Mouse (Mus musculus) lung, postnatal 14 days (tissue): ENCODE results near the gene Dnajb12.

Source experiments
- DNase-seq: peaks from one replicate; pipeline ENCODE4 v3.0.0; 2021

The Dnajb12 gene

DNA sequence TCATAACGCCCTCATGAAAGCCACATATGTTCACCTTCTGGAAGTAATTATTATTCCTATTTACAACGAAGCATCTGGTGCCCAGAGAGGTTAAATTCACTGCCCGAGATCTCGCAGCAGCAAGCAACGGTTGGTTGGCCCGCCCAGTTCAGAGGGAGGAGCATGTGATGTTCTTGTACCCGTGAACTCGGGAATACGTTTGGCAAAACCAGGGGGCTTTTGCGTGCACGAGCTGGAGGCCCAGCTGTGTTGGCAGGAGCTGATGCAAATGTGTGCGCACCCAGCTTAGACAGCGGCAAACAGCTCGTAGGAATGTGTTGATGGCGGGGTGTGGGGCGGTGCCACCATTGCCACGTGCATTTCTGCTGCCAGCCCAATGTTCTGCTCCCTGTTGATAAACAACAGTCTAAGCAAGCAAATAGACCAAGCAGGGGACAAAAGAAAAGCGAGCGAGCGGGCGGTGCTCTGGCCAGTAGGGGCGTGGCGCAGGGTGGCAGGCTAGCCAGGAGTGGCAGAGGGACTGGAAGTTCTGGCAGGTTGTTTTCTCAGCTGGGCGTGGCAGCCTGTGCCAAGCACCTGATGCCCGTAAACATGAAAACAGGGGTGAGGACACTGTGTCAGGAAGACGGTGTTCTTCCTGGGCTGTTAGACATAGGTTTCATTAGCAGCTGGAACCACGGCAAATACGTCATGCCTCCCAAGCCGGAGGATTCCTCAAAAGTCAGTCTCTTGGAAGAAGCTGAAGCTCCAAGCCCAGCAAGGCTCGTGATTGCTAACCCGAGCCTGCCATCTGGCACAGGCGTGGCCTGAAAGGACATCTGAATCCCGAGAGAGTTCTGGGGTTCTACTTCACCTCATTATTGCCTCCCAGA, 41.7 kb downstream of the Dnajb12 start:
- DNase-seq, result peak; percentile 81

DNA sequence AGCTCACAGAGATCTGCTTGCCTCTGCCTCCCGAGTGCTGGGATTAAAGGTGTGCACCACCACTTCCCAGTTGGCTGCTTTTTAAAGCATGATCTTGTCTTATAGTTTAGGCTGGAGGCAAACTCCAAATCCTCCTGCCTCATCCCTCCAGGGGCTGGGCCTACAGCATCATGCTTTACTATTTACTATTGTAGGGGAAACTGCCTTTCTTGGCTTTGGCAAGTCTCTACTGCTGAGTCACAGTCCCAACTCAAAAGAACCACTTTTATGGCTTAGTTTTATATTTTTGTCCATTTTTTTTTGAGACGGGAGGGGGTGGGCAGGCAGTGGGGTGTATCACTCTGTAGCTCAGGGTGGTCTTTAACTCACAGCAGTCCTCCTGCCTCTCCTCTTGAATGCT, 44.1 kb downstream of the Dnajb12 start:
- DNase-seq, result no peak

DNA sequence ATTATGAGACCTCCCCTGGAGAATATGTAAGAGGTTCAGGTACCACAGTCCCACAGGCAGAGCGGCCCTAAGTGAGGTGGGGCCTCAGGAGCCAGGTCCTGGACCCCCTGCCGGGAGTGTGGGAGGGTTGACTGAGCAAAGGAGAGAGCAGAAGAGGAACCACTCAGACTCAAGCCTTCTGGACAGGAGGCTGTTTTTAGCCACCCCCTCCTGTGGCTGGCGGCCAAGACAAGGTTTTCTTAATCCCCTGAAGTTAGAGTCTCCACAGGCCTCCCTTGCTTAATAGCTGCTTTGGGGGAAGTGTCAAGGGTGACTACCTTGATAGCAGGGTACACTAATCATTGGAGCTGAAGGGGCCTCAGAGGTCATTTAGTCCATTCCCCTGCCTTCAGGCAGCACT, 44.9 kb downstream of the Dnajb12 start:
- peak; percentile 35 for DNase-seq

DNA sequence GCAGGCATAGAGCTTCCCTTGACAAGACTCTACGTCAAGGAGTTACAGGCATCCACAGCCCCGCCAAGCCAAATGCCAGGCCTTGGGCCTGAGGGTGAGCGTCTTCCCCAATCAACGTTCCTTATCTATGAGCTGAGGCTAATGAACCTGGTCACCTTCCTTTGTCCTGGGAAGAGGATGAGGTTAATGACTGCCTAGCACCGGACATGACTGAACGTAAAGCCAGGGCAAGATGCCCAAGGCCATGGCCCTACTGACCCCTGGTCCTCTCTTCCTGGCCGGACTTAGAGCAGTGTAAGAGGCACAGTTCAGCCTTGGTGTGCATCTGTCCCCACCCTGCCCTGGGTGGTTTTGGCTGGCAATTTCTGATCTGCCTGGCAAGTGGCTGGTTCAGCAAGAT, 49.8 kb downstream of the Dnajb12 start:
- DNase-seq, result no peak

DNA sequence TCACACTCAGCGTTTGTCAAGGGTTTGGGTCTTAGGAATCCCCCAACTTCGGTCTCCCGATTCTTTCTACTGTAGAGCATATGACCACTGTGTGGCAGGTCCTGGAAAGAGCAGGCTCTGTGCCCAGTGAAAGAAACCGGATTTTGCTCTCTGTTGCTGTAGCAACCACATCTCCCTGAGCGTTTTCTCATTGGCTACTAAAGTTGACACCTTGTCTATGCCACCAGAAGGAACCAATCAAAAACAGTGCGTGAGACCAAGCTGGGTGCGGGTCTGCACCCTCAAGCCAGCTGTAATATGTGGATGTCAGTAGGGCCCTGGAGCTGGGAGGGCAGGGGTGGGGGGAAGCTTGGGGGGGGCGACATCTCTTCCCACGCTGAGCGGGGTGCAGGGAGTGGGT, 51.6 kb downstream of the Dnajb12 start:
- no peak for DNase-seq

DNA sequence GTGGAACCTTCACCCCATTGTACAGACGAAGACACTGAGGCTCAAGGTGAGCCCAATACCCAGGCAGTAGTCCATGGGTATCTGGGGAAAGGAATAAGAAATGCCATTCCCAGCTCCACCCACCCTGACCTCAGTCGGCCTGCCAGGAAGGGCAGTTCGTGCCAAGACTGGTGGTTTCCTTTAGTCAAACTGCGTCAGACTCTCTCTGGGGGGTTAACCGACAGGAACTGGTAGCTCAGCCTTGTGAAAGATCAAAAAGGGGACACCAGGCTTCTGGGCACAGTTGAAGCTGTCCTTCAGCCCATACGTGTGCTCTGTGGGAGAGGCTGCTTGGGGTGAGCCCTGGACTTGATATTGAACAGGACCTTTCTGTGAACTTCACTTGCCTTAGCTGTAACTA, 53.2 kb downstream of the Dnajb12 start:
- DNase-seq, result no peak

DNA sequence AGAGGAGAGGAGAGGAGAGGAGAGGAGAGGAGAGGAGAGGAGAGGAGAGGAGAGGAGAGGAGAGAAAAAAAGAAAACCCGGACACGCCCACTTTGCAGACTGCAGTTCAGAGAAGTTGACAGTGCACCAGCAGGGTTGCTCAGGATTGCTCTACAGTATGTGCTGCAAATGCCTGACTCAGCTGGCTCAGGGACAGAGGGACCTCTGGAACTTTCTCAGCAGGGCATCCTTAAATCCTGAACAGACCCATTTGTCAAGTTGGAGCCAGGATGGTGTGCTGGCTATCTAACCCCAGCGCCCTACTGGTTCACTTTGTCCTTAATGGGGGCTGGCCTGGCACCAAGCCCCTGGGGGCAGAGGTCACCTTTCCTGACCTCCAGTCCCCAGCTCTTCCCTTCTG, 54.7 kb downstream of the Dnajb12 start:
- no peak for DNase-seq

DNA sequence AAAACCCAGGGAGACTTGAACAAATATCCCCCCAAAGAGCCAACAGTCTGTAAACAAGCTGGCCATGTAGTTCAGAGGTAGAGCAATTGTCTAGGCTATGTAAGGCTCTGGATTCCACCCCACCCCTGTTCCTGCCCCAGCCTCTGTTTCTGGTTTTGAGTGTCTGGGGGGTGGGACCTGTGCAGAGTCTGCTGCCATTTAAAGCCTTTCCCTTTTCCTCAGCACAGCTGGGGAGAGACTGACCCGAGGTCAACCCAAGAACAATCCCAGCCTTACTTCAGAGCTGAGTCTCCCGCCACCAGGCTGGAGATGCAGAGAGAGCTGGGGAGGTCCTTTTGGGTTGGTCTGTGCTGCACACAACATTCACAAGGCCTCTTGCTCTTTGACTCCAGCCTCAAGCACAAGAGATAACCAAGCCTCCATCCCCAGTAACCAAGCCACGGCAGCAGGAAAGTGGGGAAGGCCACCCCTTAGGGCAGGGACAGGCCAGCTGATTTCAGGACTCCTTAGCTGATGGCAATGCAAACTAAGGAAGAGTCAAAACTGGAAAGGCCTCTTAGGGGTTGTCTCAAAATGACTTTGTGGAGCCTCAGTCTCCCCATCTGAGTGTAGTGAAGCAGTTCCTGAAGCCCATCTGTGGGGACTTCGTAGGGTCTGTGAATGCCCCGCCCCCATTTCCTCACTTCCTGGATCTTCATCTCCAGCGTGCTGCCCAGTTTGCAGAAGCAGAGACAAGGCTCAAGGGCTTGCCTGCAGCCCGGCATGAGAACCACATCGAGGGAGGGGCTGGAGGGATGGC, 56.9 kb downstream of the Dnajb12 start:
- no peak for DNase-seq

DNA sequence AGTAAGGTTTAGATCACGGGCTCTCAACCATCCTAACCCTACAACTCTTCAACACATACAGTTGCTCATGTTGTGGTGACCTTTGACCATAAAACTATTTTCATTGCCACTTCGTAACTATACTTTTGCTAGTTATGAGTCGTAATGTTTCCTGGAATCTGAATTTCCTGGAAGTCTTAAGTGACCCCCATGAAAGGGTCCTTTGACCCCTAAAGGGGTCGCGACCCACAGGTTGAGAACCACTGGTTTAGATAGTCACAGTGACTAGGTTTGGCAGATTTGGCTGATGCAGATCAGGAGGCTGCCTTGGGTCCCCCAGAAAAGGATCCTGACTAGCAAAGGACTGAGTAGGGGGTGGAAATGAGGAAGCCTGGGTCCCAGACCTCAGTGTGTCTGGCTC, 59.3 kb downstream of the Dnajb12 start:
- no peak for DNase-seq

DNA sequence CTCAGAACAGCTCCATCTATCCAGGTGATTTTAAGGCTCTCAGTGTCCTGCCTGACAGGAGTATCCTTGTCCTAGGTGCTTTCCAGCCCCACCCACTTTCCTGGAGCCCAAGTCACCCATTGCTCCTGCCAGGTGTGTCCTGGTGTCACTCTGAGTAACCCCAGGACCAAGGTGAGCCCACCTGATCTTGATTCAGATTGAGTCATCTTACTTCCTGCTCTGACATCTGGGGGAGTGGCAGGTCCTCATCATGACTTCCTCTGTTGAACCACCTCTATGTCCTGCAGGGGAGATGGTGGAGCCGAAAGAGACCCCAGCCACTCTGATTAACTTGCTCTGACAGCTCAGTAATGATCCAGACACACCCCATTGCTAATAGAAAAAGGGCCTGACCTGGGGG, 59.7 kb downstream of the Dnajb12 start:
- no peak for DNase-seq

DNA sequence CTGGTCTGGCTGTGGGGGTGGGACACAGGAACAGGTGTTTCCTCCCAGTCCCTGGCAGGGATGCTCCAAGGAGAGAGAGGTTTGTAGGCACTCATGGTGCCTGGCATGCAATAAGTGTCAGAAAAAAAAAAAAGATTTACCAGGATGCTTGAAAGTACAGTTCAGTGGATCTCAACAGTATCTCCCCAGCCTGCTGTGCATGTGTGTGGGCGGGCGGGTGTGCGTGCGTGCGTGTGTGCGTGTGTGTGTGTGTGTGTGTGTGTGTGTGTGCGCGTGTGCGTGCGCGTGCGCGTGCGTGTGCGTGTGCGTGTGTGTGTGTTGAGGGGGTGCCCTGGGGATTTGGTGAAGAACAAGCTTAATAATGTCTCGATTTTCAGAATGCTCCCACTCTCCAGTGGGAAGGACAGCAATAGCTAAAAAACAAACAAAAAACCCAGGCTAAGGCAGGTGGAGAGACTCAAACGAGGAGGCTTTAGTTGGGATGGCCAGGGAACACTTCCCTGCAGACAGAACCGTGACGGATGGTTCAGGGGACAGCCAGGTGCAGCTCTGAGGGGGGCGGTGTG, 63.0 kb downstream of the Dnajb12 start:
- no peak for DNase-seq

DNA sequence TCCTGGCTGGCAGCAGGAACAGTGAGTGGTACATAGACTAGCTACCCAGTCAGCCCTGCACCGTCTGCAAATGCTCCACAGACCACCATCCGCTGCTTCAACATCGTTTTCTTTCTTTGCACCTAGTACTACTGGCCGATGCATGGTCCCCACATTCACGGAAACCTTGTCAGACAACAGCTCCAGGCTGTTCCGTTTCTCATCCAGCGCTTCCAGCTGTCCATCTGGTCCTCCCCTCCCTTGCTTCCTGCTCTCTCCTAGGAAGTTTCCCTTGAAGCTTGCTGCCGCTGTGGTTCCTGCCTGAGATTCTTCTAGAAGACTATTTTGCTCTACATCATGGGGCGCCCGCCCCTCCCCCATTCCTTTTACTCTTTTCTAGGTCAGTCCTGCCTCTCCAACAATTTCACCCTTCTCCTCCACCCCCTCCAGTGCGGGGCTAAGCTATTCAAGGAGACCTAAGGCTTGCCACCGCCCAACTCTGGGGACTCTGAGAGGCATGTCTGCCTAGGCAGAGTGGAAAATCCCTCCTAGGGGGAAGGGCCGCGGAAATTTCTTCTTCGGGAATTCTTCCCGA, 63.6 kb downstream of the Dnajb12 start:
- DNase-seq, result peak; percentile 71

DNA sequence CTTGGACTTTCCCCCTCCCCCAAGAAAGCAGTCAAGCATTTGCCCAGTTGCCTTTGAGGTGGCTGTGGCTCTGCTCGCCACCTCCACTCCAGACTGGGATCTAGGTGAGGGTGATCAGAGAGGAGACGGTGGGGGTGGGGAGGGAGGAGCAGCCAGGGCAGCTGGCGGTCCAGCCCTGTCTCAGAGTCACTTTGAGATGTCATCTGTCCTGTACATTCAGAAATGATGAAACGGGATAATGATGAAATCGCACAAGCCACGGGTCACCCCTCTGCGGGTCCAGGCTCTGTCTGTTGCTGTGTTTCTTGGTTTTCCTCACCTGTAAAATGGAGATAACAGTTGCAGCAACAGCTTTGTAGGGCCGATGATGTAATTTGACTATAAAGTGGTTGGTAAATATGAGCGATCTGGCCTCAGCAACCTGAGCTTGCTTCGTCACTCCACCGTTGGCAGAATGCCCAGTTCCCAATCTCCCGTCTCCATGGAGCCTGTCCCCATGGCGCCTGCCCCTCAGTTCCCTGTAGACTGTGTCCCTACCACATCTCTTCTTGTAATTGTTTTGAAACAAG, 64.1 kb downstream of the Dnajb12 start:
- peak; percentile 89 for DNase-seq

DNA sequence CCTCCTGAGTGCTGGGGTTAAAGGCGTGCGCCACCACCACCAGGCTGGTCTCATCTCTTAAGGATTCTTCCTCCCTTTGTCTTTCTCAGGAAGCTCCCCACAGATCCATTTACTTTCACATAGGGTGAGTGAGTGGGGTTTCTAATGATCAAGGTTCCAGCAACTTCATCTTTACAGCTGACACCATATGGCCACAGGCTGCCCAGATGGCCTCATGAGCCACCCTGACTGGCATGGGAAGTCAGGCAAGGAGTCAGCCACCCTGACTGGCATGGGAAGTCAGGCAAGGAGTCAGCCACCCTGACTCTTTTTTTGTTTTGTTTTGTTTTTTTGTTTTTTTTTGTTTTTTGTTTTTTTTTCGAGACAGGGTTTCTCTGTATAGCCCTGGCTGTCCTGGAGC, 66.1 kb downstream of the Dnajb12 start:
- DNase-seq, result no peak

DNA sequence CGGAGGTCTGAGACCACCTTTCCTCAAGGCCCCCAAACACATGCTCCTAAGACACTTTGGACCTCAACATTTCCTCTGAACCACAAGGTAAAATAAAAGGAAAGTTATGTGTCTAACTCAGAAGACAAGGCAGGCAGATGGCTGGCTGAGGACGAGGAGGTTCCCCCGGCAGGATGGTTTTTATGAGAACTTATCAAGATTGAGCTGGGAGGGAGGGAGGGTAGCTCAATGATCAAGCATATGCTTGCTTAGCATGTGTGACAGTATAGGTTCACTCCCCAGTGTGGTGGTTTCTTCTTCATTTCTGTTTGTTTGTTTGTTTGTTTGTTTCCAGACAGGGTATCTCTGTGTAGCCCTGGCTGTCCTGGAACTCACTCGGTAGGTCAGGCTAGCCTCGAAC, 67.0 kb downstream of the Dnajb12 start:
- DNase-seq, result no peak

DNA sequence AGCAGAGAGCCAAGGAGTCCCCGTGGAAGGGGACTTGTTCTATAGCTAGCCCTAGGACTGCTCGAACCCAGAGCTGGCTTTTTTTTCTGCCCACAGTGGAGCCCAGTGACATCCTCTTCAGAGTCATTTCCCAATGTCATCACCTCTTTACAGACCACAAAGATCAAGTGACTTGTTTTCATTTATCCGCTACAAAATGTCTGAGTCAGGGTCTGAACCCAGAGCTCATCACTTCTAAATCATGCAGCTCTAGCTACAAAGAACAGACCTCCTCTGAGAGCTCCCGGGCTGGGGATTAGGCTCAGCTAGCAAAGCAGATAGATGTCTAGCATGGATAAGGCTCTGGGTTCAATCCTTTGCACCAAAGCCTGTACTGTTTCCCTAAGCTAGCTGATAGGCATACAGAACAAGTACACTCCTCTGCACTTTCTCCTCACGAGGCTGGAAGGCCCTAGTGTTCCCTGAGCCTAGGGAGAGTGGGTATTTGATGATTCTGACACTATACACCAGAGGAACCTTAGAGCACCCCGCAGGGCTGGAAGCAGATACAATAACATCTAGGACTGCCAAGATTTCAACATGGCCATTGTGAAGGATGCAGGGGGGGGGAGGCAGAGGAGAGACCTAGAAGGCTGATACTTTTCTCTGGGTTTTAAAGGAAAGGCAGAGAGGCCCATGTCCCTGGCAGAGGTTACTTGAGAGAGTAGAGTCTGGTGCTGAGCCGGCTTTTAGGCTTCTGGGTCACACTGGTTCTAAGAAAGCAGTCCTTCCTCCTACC, 68.1 kb downstream of the Dnajb12 start:
- DNase-seq, result no peak

DNA sequence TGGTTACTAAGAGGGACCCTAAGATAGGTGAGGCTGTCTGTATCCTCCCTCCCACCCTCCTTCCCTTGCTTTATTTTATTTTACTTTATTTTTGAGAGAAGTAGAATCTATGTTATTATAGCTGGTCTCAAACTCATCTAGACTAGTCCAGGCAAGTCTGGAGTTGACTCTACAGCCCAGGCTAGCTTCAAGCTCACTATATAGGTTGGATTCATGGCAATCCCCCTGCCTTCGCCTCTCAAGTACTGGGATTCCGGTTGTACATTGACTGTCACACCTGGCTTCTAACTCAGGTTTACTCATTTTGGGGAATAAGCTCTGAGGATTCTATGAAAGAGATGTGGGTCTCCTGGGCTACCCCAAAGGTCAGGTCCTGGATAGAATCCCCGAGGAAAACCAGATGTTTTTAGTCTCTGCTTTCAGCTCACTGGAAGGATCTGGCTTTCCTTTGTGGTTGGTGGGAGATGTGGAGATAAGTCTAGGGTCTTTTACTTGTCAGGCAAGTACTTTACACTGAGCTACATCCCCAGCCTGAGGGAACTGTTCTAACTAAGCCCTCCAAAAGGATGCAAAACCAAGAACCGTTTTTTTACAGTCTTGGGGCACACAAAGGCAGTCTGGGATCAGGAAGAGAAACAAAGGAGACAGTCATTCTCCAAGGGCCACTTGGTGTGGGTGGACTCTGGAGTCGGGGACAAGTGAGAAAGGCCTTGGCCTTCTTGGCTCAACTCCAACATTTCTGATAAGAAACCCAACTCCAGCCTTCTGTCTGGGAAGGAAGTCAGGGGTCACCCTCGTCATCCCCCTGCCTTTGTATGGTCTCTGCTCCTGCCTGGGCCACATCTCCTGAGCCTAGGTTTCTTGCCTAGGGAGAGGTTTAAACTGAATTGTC, 69.3 kb downstream of the Dnajb12 start:
- no peak for DNase-seq
